Mouse (Mus musculus): Measurements from ENCODE around the gene Lcp2. TPM values are rescaled to one million over a fixed set of nuclear protein-coding genes. Genes with fewer than 3 reads are reported as not detected.

Lcp2 gene
- polyA plus RNA-seq, 1 experiment from 2014 or later: 2.5 TPM

DNA sequence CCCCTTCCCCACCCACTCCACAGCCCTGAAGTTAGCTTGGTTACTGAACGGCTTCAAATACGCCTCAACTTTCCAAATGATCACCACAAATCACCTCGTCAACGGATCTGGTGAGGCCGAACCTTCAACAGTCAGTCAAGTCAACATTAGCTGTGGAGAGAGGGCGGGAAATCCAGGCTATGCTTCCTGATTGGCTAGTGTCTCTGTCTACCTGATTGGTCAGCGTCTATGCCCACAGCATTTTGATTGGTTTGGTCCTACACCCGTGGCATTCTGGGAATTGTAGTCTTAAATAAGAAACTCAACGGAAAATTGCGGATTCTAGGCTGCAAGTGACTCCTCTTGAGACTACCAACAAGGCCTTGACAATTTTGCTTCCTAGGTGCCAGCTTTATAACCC is 51.7 kb downstream of the Lcp2 start, which contains the start of gene 4930469K13Rik:
4930469K13Rik (minus strand) TSS at position 133 of the 400 bp plus-strand sequence.
- no peaks in the 10 kb centered on the region for H3K27me3 ChIP-seq (ENCODE audit: control insufficient read depth, insufficient read depth, low read depth, low read length)
- no peak within 1 kb of the TSS for H3K4me2 ChIP-seq (ENCODE audit: low read length)
- no peak within 1 kb of the TSS for H3K9ac ChIP-seq (ENCODE audit: low read depth, low read length)
- no peaks in the 10 kb centered on the region for H3K9me3 ChIP-seq (replicated peaks; ENCODE audit: control insufficient read depth, low read length, poor library complexity, severe bottlenecking)
- ATAC-seq: no peak
- no peak within 1 kb of the TSS for H3K27ac ChIP-seq (ENCODE audit: low read length)
- no peaks in the 10 kb centered on the region for H3K36me3 ChIP-seq (ENCODE audit: control insufficient read depth, insufficient read depth, low read length)
- no peaks in the 10 kb centered on the region for H3K4me1 ChIP-seq (ENCODE audit: control insufficient read depth, insufficient read depth, low read length)
- WGBS: 86% methylated on average over 10 of the region's 10 CpGs
- no peak within 1 kb of the TSS for H3K4me3 ChIP-seq (ENCODE audit: low read depth, low read length)

DNA sequence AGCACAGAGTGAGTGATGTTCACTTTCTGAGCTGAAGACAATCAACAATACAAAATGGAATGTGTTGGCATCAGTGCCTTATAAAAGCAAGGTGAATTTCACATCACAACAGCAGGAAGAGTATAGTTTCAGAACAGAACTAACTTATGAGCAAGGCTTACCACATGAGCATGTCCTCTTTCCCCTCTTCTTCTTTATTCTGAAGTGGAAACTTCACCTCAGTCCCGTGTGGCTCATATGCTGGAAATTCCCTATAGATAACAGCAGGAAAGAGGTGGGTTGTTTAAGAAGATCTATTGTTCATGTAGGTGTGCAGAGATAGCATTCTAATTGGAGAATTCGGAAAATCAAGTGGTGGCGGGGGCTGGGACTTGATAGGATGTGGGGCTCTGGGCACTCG is 55.1 kb downstream of the Lcp2 start:
- H3K4me2 ChIP-seq (ENCODE audit: low read length): no peak overlapping the region
- no peak overlapping the region for H3K27ac ChIP-seq (ENCODE audit: low read length)
- H3K4me1 ChIP-seq (ENCODE audit: control insufficient read depth, insufficient read depth, low read length): peaks cover 10% of the 10 kb centered on the region; the same call in 1 of the 2 replicates
- H3K27me3 ChIP-seq (ENCODE audit: control insufficient read depth, insufficient read depth, low read depth, low read length): no peaks in the 10 kb centered on the region
- no peaks in the 10 kb centered on the region for H3K36me3 ChIP-seq (ENCODE audit: control insufficient read depth, insufficient read depth, low read length)
- H3K4me3 ChIP-seq (ENCODE audit: low read depth, low read length): no peak overlapping the region
- H3K9ac ChIP-seq (ENCODE audit: low read depth, low read length): no peak overlapping the region
- WGBS: 95% methylated on average over 4 of the region's 4 CpGs
- ATAC-seq: no peak
- H3K9me3 ChIP-seq (replicated peaks; ENCODE audit: control insufficient read depth, low read length, poor library complexity, severe bottlenecking): no peaks in the 10 kb centered on the region

DNA sequence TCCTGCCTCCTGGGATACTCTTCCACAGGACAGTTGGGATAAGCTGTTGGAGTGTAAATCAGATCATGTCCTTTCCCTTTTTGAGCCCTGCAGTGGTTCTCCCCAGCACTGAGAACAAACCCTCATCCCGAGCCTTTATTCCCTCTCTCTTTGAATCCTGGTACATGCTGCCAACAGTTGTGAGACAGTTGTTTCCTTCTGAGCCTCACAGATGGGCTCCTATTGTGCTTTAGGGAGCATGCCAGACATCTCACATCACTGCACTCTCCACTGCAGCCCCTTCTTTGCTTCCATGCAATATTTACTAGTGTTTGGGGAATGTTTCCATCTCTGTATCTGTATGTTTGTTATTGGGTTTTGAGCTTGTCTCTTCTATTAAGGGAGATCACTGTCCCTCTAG is 58.2 kb downstream of the Lcp2 start:
- no peak for ATAC-seq
- Histone ChIP-seq H3K9me3 (replicated peaks; ENCODE audit: control insufficient read depth, low read length, poor library complexity, severe bottlenecking) (no peaks in the 10 kb centered on the region), H3K27ac (ENCODE audit: low read length) (no peak overlapping the region), H3K4me2 (ENCODE audit: low read length) (no peak overlapping the region), H3K27me3 (ENCODE audit: control insufficient read depth, insufficient read depth, low read depth, low read length) (no peaks in the 10 kb centered on the region), H3K36me3 (ENCODE audit: control insufficient read depth, insufficient read depth, low read length) (no peaks in the 10 kb centered on the region), H3K4me1 (ENCODE audit: control insufficient read depth, insufficient read depth, low read length) (peaks cover 10% of the 10 kb centered on the region; the same call in 1 of the 2 replicates), H3K9ac (ENCODE audit: low read depth, low read length) (no peak overlapping the region), H3K4me3 (ENCODE audit: low read depth, low read length) (no peak overlapping the region)
- WGBS: 25% methylated on average over 1 of the region's 1 CpGs

DNA sequence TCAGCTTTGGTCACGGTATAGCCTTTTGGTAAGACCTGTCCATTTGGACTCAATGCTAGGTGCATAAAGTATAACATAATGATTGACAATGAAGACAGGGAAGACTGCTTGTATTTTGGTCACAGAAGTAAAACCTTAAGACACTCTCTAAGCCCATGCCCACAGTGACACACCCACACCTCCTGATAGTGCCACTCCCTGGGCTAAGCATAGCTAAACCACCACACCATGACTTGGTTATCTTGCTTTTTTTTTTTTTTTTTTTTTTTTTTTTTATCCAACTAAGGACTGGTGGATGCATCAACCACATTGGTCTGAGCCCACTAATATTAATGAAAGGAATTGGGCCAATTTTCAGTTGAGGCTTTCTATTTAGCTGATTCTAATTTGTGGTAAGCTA is 62.5 kb downstream of the Lcp2 start:
- Histone ChIP-seq H3K36me3 (ENCODE audit: control insufficient read depth, insufficient read depth, low read length) (no peaks in the 10 kb centered on the region), H3K9ac (ENCODE audit: low read depth, low read length) (no peak overlapping the region), H3K4me2 (ENCODE audit: low read length) (no peak overlapping the region), H3K27me3 (ENCODE audit: control insufficient read depth, insufficient read depth, low read depth, low read length) (no peaks in the 10 kb centered on the region), H3K4me3 (ENCODE audit: low read depth, low read length) (no peak overlapping the region), H3K9me3 (replicated peaks; ENCODE audit: control insufficient read depth, low read length, poor library complexity, severe bottlenecking) (no peaks in the 10 kb centered on the region), H3K27ac (ENCODE audit: low read length) (no peak overlapping the region), H3K4me1 (ENCODE audit: control insufficient read depth, insufficient read depth, low read length) (peaks cover 23% of the 10 kb centered on the region)
- no peak for ATAC-seq
- 96% methylated on average over 1 of the region's 1 CpGs for WGBS

DNA sequence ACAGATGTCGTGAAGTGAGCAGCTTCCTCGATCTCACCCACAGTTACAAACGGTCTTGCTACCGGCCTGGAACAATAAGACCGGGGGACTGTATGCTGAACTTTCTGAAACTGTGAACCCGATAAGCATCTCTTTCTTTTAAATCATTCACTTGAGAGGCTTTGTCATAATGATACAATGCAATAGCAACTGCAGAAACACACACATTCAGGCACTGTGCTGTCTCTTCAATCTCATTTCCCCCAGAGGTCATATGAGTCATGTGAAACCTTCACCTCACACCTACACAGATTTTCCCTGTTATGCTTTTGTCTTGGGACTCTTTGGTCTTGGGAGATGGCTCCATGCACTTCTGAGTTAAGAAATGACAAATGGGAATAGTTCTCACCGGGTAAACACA is 65.2 kb downstream of the Lcp2 start:
- H3K4me1 ChIP-seq (ENCODE audit: control insufficient read depth, insufficient read depth, low read length): peaks cover 14% of the 10 kb centered on the region
- H3K27me3 ChIP-seq (ENCODE audit: control insufficient read depth, insufficient read depth, low read depth, low read length): no peaks in the 10 kb centered on the region
- no peak overlapping the region for H3K9ac ChIP-seq (ENCODE audit: low read depth, low read length)
- WGBS: 58% methylated on average over 7 of the region's 7 CpGs
- 0 out of 2 replicates have a peak overlapping the region, but pooled peaks have one; percentile 4 for H3K27ac ChIP-seq (ENCODE audit: low read length)
- no peaks in the 10 kb centered on the region for H3K9me3 ChIP-seq (replicated peaks; ENCODE audit: control insufficient read depth, low read length, poor library complexity, severe bottlenecking)
- H3K4me3 ChIP-seq (ENCODE audit: low read depth, low read length): no peak overlapping the region
- H3K36me3 ChIP-seq (ENCODE audit: control insufficient read depth, insufficient read depth, low read length): no peaks in the 10 kb centered on the region
- no peak for ATAC-seq
- no peak overlapping the region for H3K4me2 ChIP-seq (ENCODE audit: low read length)

DNA sequence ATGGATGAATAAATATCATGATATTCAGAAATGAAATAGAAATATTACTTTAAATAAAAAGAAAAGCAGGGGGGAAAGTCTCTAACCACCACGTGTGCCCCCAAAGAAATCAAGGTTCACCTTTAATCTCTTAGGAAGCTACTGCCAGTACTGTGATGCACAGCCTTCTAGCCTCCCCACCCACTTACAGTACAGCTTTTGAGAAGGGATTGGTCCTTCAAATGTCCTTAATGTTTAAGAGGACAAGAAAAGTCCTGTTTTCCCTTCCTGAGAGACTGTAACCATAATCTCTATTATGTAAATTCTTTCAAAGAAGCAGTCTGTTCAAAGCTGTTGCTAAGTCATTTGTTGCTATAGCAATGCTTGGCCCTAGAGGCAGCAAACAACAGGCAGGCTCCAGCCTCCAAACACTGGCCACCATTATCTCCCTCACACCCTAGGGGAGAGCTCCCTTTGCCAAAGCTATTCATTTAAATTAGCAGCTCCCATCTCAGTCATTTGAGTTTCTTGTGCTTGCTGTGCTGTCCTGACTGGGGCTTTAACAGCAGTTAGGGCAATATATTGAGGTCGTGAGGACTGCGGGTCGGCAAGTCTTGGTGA is 66.2 kb downstream of the Lcp2 start:
- Histone ChIP-seq H3K36me3 (ENCODE audit: control insufficient read depth, insufficient read depth, low read length) (no peaks in the 10 kb centered on the region), H3K4me3 (ENCODE audit: low read depth, low read length) (no peak overlapping the region), H3K27ac (ENCODE audit: low read length) (peak overlapping the region; percentile 1), H3K4me1 (ENCODE audit: control insufficient read depth, insufficient read depth, low read length) (peaks cover 14% of the 10 kb centered on the region), H3K27me3 (ENCODE audit: control insufficient read depth, insufficient read depth, low read depth, low read length) (no peaks in the 10 kb centered on the region), H3K9ac (ENCODE audit: low read depth, low read length) (no peak overlapping the region), H3K9me3 (replicated peaks; ENCODE audit: control insufficient read depth, low read length, poor library complexity, severe bottlenecking) (no peaks in the 10 kb centered on the region), H3K4me2 (ENCODE audit: low read length) (no peak overlapping the region)
- peak; percentile 94 for ATAC-seq
- 25% methylated on average over 4 of the region's 4 CpGs for WGBS

DNA sequence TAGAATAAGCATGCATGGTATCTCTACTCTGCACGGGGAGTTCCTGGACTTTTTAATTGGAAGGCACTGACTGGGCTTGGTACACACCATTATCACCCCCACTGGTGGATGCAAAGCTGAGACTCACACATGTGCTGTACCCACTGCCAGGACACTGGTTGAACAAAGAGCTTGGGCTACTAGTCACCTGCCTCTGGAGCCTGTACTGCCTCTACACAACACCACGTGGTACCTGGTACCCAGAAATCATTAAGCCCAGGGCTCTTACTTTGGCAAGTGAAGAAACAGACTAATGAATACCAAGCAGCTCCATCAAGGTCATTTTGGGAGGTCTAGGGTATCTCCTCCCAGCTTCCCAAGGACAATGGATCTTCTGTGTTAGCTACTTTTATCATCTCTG is 67.0 kb downstream of the Lcp2 start:
- Histone ChIP-seq H3K9me3 (replicated peaks; ENCODE audit: control insufficient read depth, low read length, poor library complexity, severe bottlenecking) (no peaks in the 10 kb centered on the region), H3K4me2 (ENCODE audit: low read length) (no peak overlapping the region), H3K27ac (ENCODE audit: low read length) (peak overlapping the region; percentile 1), H3K27me3 (ENCODE audit: control insufficient read depth, insufficient read depth, low read depth, low read length) (no peaks in the 10 kb centered on the region), H3K36me3 (ENCODE audit: control insufficient read depth, insufficient read depth, low read length) (no peaks in the 10 kb centered on the region), H3K4me1 (ENCODE audit: control insufficient read depth, insufficient read depth, low read length) (peaks cover 14% of the 10 kb centered on the region), H3K4me3 (ENCODE audit: low read depth, low read length) (no peak overlapping the region), H3K9ac (ENCODE audit: low read depth, low read length) (no peak overlapping the region)
- 0 out of 2 replicates have a peak, but pooled peaks have one; percentile 33 for ATAC-seq
- WGBS: 61% methylated on average over 2 of the region's 2 CpGs

DNA sequence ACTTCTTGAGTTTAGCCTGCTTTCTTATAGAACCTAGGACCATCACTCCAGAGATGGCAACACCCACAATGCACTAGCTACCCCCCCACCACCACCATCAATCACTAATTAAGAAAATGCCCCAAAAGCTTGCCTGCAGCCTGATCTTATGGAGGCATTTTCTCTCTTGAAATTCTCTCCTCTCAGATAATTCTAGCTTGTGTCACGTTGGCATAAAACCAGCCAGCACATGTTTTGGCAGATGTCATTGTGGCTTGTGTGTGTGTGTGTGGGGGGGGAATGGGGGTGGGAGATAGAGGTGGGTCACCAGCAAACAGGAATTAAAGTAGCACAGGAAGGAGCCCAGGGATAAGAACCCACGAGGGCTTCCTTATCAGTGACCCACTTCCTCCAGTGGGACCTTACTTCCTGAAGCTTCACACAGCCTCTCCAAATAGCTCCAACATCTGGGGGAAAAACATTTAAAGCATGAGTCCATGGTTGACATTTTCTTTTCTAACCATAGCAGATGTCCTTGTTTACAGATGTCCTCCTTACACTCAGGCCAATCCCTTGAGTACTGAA is 69.9 kb downstream of the Lcp2 start:
- no peak overlapping the region for H3K27ac ChIP-seq (ENCODE audit: low read length)
- no peaks in the 10 kb centered on the region for H3K36me3 ChIP-seq (ENCODE audit: control insufficient read depth, insufficient read depth, low read length)
- H3K4me2 ChIP-seq (ENCODE audit: low read length): no peak overlapping the region
- no peak overlapping the region for H3K9ac ChIP-seq (ENCODE audit: low read depth, low read length)
- no peaks in the 10 kb centered on the region for H3K9me3 ChIP-seq (replicated peaks; ENCODE audit: control insufficient read depth, low read length, poor library complexity, severe bottlenecking)
- no peaks in the 10 kb centered on the region; the same call in 1 of the 2 replicates for H3K27me3 ChIP-seq (ENCODE audit: control insufficient read depth, insufficient read depth, low read depth, low read length)
- peaks cover 10% of the 10 kb centered on the region for H3K4me1 ChIP-seq (ENCODE audit: control insufficient read depth, insufficient read depth, low read length)
- no peak for ATAC-seq
- no peak overlapping the region for H3K4me3 ChIP-seq (ENCODE audit: low read depth, low read length)
- WGBS: 92% methylated on average over 2 of the region's 2 CpGs

DNA sequence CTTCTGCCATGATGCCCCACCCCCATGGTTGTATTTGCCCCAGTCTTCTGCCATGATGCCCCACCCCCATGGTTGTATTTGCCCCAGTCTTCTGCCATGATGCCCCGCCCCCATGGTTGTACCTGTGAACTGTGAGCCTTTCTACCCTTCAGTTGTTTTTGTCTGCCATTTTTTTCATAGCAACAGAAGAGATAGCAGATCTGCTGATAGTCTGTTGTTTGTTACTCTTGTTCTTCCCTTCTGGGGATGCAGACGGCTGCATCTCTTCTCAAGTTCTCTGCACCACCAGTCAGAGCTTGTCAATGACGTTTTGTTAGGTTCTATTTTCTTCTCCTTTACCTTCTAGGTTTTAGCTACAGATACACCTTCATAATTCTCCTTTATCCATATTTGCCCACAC is 70.9 kb downstream of the Lcp2 start:
- 89% methylated on average over 3 of the region's 3 CpGs for WGBS
- Histone ChIP-seq H3K4me3 (ENCODE audit: low read depth, low read length) (no peak overlapping the region), H3K27me3 (ENCODE audit: control insufficient read depth, insufficient read depth, low read depth, low read length) (no peaks in the 10 kb centered on the region; the same call in 1 of the 2 replicates), H3K4me1 (ENCODE audit: control insufficient read depth, insufficient read depth, low read length) (peaks cover 6% of the 10 kb centered on the region), H3K9ac (ENCODE audit: low read depth, low read length) (no peak overlapping the region), H3K36me3 (ENCODE audit: control insufficient read depth, insufficient read depth, low read length) (no peaks in the 10 kb centered on the region), H3K27ac (ENCODE audit: low read length) (no peak overlapping the region), H3K4me2 (ENCODE audit: low read length) (no peak overlapping the region), H3K9me3 (replicated peaks; ENCODE audit: control insufficient read depth, low read length, poor library complexity, severe bottlenecking) (no peaks in the 10 kb centered on the region)
- ATAC-seq: no peak
